8 mouse cellular contexts compared by ENCODE assay signal in genomic region chr10:94378383-94378782, GRCm38 (mm10).
DNase-seq lines count a peak whose midpoint lies in the region; ATAC-seq and TF ChIP-seq lines count a peak whose summit lies in the region.

No protein-coding gene starts in this region.

- H3K27ac ChIP-seq in neural tube, embryonic 13.5 days (replicated peaks), result peak overlapping the region; percentile 52
- H3K27ac ChIP-seq in cortical plate, adult 2 months (ENCODE audit: insufficient read depth, low read length), result no peak overlapping the region
- no peak overlapping the region for H3K27ac ChIP-seq in heart, embryonic 15.5 days

- WGBS in neural tube, embryonic 13.5 days, result 66% methylated on average over 13 of the region's 13 CpGs
- WGBS in heart, embryonic 15.5 days, result 35% methylated on average over 13 of the region's 13 CpGs

- H3K27me3 ChIP-seq in neural tube, embryonic 13.5 days, result no peaks in the 10 kb centered on the region
- H3K27me3 ChIP-seq in heart, embryonic 15.5 days, result no peaks in the 10 kb centered on the region

- H3K4me1 ChIP-seq in neural tube, embryonic 13.5 days (replicated peaks), result peaks cover 38% of the 10 kb centered on the region
- H3K4me1 ChIP-seq in cortical plate, adult 2 months (ENCODE audit: control insufficient read depth, insufficient read depth, low read length), result no peaks in the 10 kb centered on the region
- 0 out of 2 replicates have a peak, but pooled peaks cover 7% of the 10 kb centered on the region for H3K4me1 ChIP-seq in heart, embryonic 15.5 days (replicated peaks)

- H3K9ac ChIP-seq in neural tube, embryonic 13.5 days, result no peak overlapping the region
- H3K9ac ChIP-seq in heart, embryonic 15.5 days, result no peak overlapping the region

- peak; percentile 43; the same call in 1 of the 2 replicates for TF ChIP-seq POLR2A in cortical plate, adult 2 months (IDR thresholded peaks at IDR 0.05; ENCODE audit: extremely low read depth, insufficient read depth, low read length)

- peak; percentile 38; the same call in 1 of the 2 replicates for TF ChIP-seq CTCF in cortical plate, adult 2 months (IDR thresholded peaks at IDR 0.05; ENCODE audit: extremely low read depth, insufficient read depth, low read length)

- ATAC-seq in neural tube, embryonic 13.5 days (ENCODE audit: low read depth), result peak; percentile 85
- ATAC-seq in heart, embryonic 15.5 days (replicated peaks; ENCODE audit: insufficient number of reproducible peaks, insufficient read depth, low FRiP score, low read depth), result peak; percentile 68; the same call in 1 of the 2 replicates

- H3K4me3 ChIP-seq in neural tube, embryonic 13.5 days, result no peak overlapping the region
- no peak overlapping the region for H3K4me3 ChIP-seq in cortical plate, adult 2 months (ENCODE audit: insufficient read depth, low read length)
- H3K4me3 ChIP-seq in heart, embryonic 15.5 days, result peak overlapping the region; percentile 33

- H3K4me2 ChIP-seq in neural tube, embryonic 13.5 days, result peak overlapping the region; percentile 4; the same call in 1 of the 2 replicates
- H3K4me2 ChIP-seq in heart, embryonic 15.5 days, result peak overlapping the region; percentile 52

- H3K9me3 ChIP-seq in neural tube, embryonic 13.5 days, result no peaks in the 10 kb centered on the region
- no peaks in the 10 kb centered on the region for H3K9me3 ChIP-seq in heart, embryonic 15.5 days (replicated peaks)

- DNase-seq in neural tube, embryonic 10.5 days (ENCODE audit: extremely low spot score, low spot score), result no peak
- peak; percentile 84 to 90 for DNase-seq in kidney, postnatal 4 days
- peak; percentile 87 to 90 for DNase-seq in lung, adult 18-20 months
- peak; percentile 38 for DNase-seq in ovary, postnatal 10 days (ENCODE audit: low spot score)
- DNase-seq in thymus, postnatal 0 days (ENCODE audit: low spot score), result peak; percentile 74

- no peaks in the 10 kb centered on the region for H3K36me3 ChIP-seq in neural tube, embryonic 13.5 days
- no peaks in the 10 kb centered on the region for H3K36me3 ChIP-seq in heart, embryonic 15.5 days
